Mouse (Mus musculus): ENCODE data around the gene C1ql3. TPM values are rescaled to one million over a fixed set of nuclear protein-coding genes. Genes with fewer than 3 reads are reported as not detected.
A peak's percentile ranks its signal among the peaks of the same experiment; 100 is the strongest.

Gene C1ql3
- polyA plus RNA-seq (2012; ENCODE audit: insufficient read depth, low replicate concordance), result not detected in 2 replicates

GRCm38 (mm10) chr2:13011472-13011871 is at the start of gene C1ql3:
C1ql3 (minus strand) TSS chr2:13011806.
- no peak for TF ChIP-seq FLI1 (IDR thresholded peaks at IDR 0.05; ENCODE audit: low read length)
- H3K4me1 ChIP-seq, result peaks cover 29% of the 10 kb centered on the region
- H3K4me3 ChIP-seq (replicated peaks), result peak within 1 kb of the TSS; percentile 90
- H3K9me3 ChIP-seq, result 0 out of 2 replicates have a peak, but pooled peaks cover 3% of the 10 kb centered on the region
- peaks cover 57% of the 10 kb centered on the region for H3K27me3 ChIP-seq (replicated peaks)
- no peaks in the 10 kb centered on the region for H3K36me3 ChIP-seq (replicated peaks; ENCODE audit: low read length)

GRCm38 (mm10) chr2:13060426-13061170 is 49.0 kb upstream of the C1ql3 start:
- no peaks in the 10 kb centered on the region for H3K9me3 ChIP-seq
- no peaks in the 10 kb centered on the region for H3K4me1 ChIP-seq
- no peak for TF ChIP-seq FLI1 (IDR thresholded peaks at IDR 0.05; ENCODE audit: low read length)
- no peak for TF ChIP-seq GATA1 (IDR thresholded peaks at IDR 0.05; ENCODE audit: borderline replicate concordance, low read length)
- no peak overlapping the region for H3K4me3 ChIP-seq (replicated peaks)
- H3K27me3 ChIP-seq (replicated peaks), result no peaks in the 10 kb centered on the region
- no peaks in the 10 kb centered on the region for H3K36me3 ChIP-seq (replicated peaks; ENCODE audit: low read length)

DNA sequence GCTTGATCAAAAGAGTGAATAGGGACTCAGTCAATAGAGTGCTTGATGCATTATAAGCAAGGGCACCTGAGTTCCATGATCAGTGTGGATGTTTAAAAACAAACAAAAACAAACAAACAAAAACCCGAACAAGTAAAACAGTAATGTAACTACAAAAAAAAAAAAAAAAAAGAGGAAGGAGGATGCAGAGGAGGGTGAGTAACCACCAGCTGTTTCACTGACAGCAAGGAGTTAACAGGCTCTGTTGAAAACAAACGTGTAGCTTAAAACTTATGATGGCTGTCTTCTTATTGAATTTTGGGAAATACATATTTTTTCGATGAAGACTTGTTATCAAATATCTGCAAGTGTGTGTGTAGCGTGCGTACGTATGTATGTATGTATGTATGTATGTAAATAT is 37.0 kb upstream of the C1ql3 start:
- Histone ChIP-seq H3K36me3 (replicated peaks; ENCODE audit: low read length) (no peaks in the 10 kb centered on the region), H3K4me3 (replicated peaks) (no peak overlapping the region), H3K27me3 (replicated peaks) (no peaks in the 10 kb centered on the region), H3K9me3 (0 out of 2 replicates have a peak, but pooled peaks cover 4% of the 10 kb centered on the region), H3K4me1 (no peaks in the 10 kb centered on the region)
- no peak for TF ChIP-seq FLI1 (IDR thresholded peaks at IDR 0.05; ENCODE audit: low read length)
- TF ChIP-seq GATA1 (IDR thresholded peaks at IDR 0.05; ENCODE audit: borderline replicate concordance, low read length), result no peak

GRCm38 (mm10) chr2:13044555-13044954 is 32.9 kb upstream of the C1ql3 start:
- Histone ChIP-seq H3K27me3 (replicated peaks) (no peaks in the 10 kb centered on the region), H3K9me3 (peaks cover 7% of the 10 kb centered on the region; the same call in 1 of the 2 replicates), H3K4me3 (replicated peaks) (peak overlapping the region; percentile 24), H3K4me1 (no peaks in the 10 kb centered on the region), H3K36me3 (replicated peaks; ENCODE audit: low read length) (no peaks in the 10 kb centered on the region)
- no peak for TF ChIP-seq GATA1 (IDR thresholded peaks at IDR 0.05; ENCODE audit: borderline replicate concordance, low read length)

GRCm38 (mm10) chr2:13039785-13040184 is 28.2 kb upstream of the C1ql3 start:
- TF ChIP-seq FLI1 (IDR thresholded peaks at IDR 0.05; ENCODE audit: low read length) (no peak), GATA1 (IDR thresholded peaks at IDR 0.05; ENCODE audit: borderline replicate concordance, low read length) (no peak)
- Histone ChIP-seq H3K4me1 (no peaks in the 10 kb centered on the region), H3K4me3 (replicated peaks) (no peak overlapping the region), H3K27me3 (replicated peaks) (peaks cover 3% of the 10 kb centered on the region), H3K9me3 (peaks cover 3% of the 10 kb centered on the region; the same call in 1 of the 2 replicates), H3K36me3 (replicated peaks; ENCODE audit: low read length) (no peaks in the 10 kb centered on the region)

DNA sequence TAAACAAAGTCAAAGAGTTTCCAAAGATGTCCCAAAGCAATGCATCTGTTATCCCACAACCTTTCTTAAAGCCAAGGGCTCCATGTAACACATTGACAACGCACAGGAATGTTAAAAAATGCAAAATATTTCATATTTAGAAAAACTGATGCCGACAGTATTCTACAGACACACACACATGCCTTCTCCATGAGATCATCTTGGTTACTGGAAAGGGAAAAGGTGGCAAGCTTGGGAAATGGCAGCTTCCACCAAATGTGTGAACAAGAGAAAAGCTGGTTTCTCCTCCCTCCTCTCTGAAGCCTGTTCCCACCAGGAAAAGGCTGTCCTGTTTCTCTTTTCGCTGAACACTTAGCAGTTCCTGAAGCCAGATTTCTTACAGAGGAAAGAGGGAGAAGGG is 27.2 kb upstream of the C1ql3 start:
- Histone ChIP-seq H3K9me3 (peaks cover 3% of the 10 kb centered on the region; the same call in 1 of the 2 replicates), H3K4me3 (replicated peaks) (no peak overlapping the region), H3K4me1 (no peaks in the 10 kb centered on the region), H3K36me3 (replicated peaks; ENCODE audit: low read length) (no peaks in the 10 kb centered on the region), H3K27me3 (replicated peaks) (peaks cover 3% of the 10 kb centered on the region)
- no peak for TF ChIP-seq GATA1 (IDR thresholded peaks at IDR 0.05; ENCODE audit: borderline replicate concordance, low read length)
- no peak for TF ChIP-seq FLI1 (IDR thresholded peaks at IDR 0.05; ENCODE audit: low read length)

DNA sequence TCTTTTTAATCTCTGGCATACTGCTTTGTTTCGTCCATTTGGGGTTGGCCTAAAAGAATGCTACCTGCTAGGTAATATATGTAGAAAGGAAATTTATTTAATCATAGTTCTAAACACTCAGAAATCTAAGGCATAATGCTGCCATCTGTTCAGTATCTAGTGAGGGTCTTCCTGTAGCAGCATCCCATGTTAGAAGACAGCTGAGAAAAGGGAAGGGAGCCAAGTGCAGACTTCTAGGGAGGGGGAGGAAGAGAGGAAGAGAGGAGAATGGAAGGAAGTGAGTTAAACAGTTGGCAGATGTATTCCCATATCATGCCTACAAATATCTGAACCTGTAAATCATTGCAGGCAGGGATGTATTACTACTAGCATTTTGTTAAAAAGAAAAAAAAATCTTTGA is 7.3 kb upstream of the C1ql3 start:
- no peak overlapping the region for H3K4me3 ChIP-seq (replicated peaks)
- H3K27me3 ChIP-seq (replicated peaks), result peaks cover 13% of the 10 kb centered on the region
- H3K9me3 ChIP-seq, result no peaks in the 10 kb centered on the region
- no peaks in the 10 kb centered on the region for H3K36me3 ChIP-seq (replicated peaks; ENCODE audit: low read length)
- H3K4me1 ChIP-seq, result no peaks in the 10 kb centered on the region
- no peak for TF ChIP-seq GATA1 (IDR thresholded peaks at IDR 0.05; ENCODE audit: borderline replicate concordance, low read length)

GRCm38 (mm10) chr2:13018382-13018781 is 6.8 kb upstream of the C1ql3 start:
- H3K27me3 ChIP-seq (replicated peaks), result peaks cover 17% of the 10 kb centered on the region
- no peaks in the 10 kb centered on the region for H3K36me3 ChIP-seq (replicated peaks; ENCODE audit: low read length)
- H3K4me1 ChIP-seq, result no peaks in the 10 kb centered on the region
- H3K4me3 ChIP-seq (replicated peaks), result no peak overlapping the region
- no peaks in the 10 kb centered on the region for H3K9me3 ChIP-seq
- TF ChIP-seq FLI1 (IDR thresholded peaks at IDR 0.05; ENCODE audit: low read length) (no peak), GATA1 (IDR thresholded peaks at IDR 0.05; ENCODE audit: borderline replicate concordance, low read length) (no peak)

DNA sequence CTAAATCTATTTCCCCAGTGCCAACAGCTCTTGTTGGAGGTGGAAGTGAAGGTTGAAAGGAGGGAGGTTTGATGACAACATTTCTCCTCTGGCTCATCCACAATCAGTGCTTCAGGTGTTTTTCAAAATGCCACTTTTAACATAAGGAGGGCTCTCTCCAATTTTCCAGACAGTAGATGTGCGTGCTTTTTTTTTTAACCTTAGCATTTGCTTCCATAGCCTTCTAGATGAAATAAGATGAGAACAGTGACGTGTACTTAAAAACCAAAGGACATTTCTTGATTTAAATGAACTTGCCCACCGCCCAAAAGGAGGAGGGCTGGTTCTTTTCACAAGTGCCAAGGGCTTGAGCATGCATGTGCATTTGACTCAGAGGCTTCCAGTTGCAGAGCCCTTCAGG is 367 bp upstream of the C1ql3 start:
- no peak for TF ChIP-seq GATA1 (IDR thresholded peaks at IDR 0.05; ENCODE audit: borderline replicate concordance, low read length)
- Histone ChIP-seq H3K27me3 (replicated peaks) (peaks cover 57% of the 10 kb centered on the region), H3K4me3 (replicated peaks) (peak overlapping the region; percentile 90), H3K36me3 (replicated peaks; ENCODE audit: low read length) (no peaks in the 10 kb centered on the region), H3K4me1 (peaks cover 29% of the 10 kb centered on the region), H3K9me3 (0 out of 2 replicates have a peak, but pooled peaks cover 3% of the 10 kb centered on the region)

DNA sequence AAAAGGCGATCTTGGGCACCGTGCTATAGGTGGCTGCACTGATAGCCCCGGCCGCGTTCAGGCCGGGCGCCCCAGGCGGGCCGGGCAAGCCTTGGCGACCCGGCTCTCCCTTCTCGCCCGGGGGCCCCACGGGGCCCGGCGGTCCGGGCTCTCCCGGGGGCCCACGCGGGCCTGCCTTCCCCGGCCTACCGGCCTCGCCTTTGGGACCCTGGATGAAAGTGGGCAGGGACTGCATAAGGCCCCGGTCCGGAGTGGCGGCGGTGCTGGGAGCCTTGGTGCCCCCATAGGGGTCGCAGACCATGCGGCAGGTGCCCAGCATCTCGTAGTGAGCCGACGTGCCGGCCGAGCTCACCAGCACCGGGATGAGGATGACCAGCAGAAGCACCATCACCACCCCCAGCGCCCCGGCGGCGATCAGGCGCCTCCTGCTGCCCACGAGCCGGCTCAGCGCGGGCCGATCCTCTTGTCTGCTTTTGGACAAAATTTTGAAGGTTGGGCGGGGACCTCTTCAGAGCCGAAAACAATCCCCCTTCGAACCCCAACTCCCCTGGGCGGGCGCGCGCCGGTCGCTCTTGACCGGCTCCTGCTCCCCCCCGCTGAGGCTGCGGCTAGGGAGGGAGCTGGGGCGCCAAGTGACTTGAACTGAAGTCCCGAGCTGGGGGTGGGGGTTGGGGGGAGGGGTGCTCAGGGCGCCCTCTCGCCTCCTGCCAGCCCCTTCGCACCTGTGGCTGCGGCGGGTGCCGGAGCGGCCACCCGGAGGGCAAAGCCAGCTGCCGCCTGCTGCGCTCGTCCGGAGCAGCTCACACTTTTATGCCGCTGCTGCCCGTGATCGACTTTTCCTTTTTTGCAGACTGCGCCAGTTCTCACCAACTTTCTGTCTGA is 905 bp downstream of the C1ql3 start:
- no peaks in the 10 kb centered on the region for H3K36me3 ChIP-seq (replicated peaks; ENCODE audit: low read length)
- TF ChIP-seq FLI1 (IDR thresholded peaks at IDR 0.05; ENCODE audit: low read length) (no peak), GATA1 (IDR thresholded peaks at IDR 0.05; ENCODE audit: borderline replicate concordance, low read length) (no peak)
- H3K9me3 ChIP-seq, result 0 out of 2 replicates have a peak, but pooled peaks cover 3% of the 10 kb centered on the region
- peaks cover 29% of the 10 kb centered on the region for H3K4me1 ChIP-seq
- peaks cover 57% of the 10 kb centered on the region for H3K27me3 ChIP-seq (replicated peaks)
- peak overlapping the region; percentile 90 for H3K4me3 ChIP-seq (replicated peaks)
